ENCODE assay signal across 11 mouse cellular contexts in genomic region chr1:89617336-89617735, GRCm38 (mm10).
DNase-seq lines count a peak whose midpoint lies in the region; ATAC-seq lines count a peak whose summit lies in the region.
"Had no signal": no experiment of that assay in that cellular context is flagged by ENCODE, and none has a peak within 500 bp of the region (broad histone marks: within the 10 kb centered on the region; RNA-seq: fewer than 3 reads in every experiment).

No protein-coding gene starts in this region.

- H3K4me3 ChIP-seq in heart, embryonic 15.5 days = no peak overlapping the region
- H3K4me3 ChIP-seq in liver, embryonic 12.5 days = no peak overlapping the region
- H3K4me3 ChIP-seq: forebrain, embryonic 13.5 days had no signal

- H3K27ac ChIP-seq in heart, embryonic 15.5 days = peak overlapping the region; percentile 13; the same call in 1 of the 2 replicates
- H3K27ac ChIP-seq in liver, embryonic 12.5 days = no peak overlapping the region
- H3K27ac ChIP-seq: forebrain, embryonic 13.5 days had no signal

- H3K9ac ChIP-seq in heart, embryonic 15.5 days = no peak overlapping the region
- no peak overlapping the region for H3K9ac ChIP-seq in liver, embryonic 12.5 days
- H3K9ac ChIP-seq: forebrain, embryonic 13.5 days had no signal

- WGBS in heart, embryonic 15.5 days = 74% methylated on average over 9 of the region's 9 CpGs
- WGBS in liver, embryonic 12.5 days (ENCODE audit: insufficient replicate concordance) = 84% methylated on average over 9 of the region's 9 CpGs

- no peaks in the 10 kb centered on the region for H3K27me3 ChIP-seq in heart, embryonic 15.5 days
- H3K27me3 ChIP-seq in liver, embryonic 12.5 days (replicated peaks) = no peaks in the 10 kb centered on the region
- H3K27me3 ChIP-seq: forebrain, embryonic 13.5 days had no signal

- no peaks in the 10 kb centered on the region for H3K36me3 ChIP-seq in heart, embryonic 15.5 days
- no peaks in the 10 kb centered on the region for H3K36me3 ChIP-seq in liver, embryonic 12.5 days

- DNase-seq in adrenal gland, postnatal 10 days = peak; percentile 26
- no peak for DNase-seq in adrenal gland, postnatal 4 days (ENCODE audit: low spot score in 2 of 2)
- DNase-seq in testis, postnatal 14 days (ENCODE audit: low spot score) = peak; percentile 52
- no peak for DNase-seq in testis, postnatal 10 days (ENCODE audit: low spot score)
- peak; percentile 80 for DNase-seq in skeletal muscle tissue, adult 2 months (ENCODE audit: low read depth, low spot score)

- peaks cover 72% of the 10 kb centered on the region for H3K4me1 ChIP-seq in heart, embryonic 15.5 days (replicated peaks)
- no peaks in the 10 kb centered on the region for H3K4me1 ChIP-seq in liver, embryonic 12.5 days

- no peak for ATAC-seq in heart, embryonic 15.5 days (replicated peaks; ENCODE audit: insufficient number of reproducible peaks, insufficient read depth, low FRiP score, low read depth)
- no peak for ATAC-seq in CD4-positive, CD25-positive, alpha-beta regulatory T cell, adult 4 months
- ATAC-seq in liver, embryonic 12.5 days = no peak
- ATAC-seq: forebrain, embryonic 13.5 days; intestine, postnatal 0 days had no signal

- H3K4me2 ChIP-seq in heart, embryonic 15.5 days = no peak overlapping the region
- H3K4me2 ChIP-seq in liver, embryonic 12.5 days = no peak overlapping the region
- H3K4me2 ChIP-seq: forebrain, embryonic 13.5 days; liver, embryonic 11.5 days had no signal

- H3K9me3 ChIP-seq in heart, embryonic 15.5 days (replicated peaks) = no peaks in the 10 kb centered on the region
- no peaks in the 10 kb centered on the region for H3K9me3 ChIP-seq in liver, embryonic 12.5 days (replicated peaks)
- H3K9me3 ChIP-seq: forebrain, embryonic 13.5 days had no signal

Comparison
In these comparisons a context has a peak if more than half of its experiments do, and no peak if none do; other contexts are left out.
1. DNase-seq: peak in adrenal gland, postnatal 10 days (single experiment), testis, postnatal 14 days (single experiment) and skeletal muscle tissue, adult 2 months (single experiment); none in adrenal gland, postnatal 4 days (0 of 2) and testis, postnatal 10 days (single experiment).